Mouse (Mus musculus) ES-E14 (cell line): ENCODE measurements around the gene Tle2.

Source experiments
- CHD2 ChIP-seq: IDR thresholded peaks from 2 replicates; pipeline ENCODE4 v1.6.1; 2014; ENCODE audit warnings: mild to moderate bottlenecking, low read depth, low read length, inconsistent platforms
- HCFC1 ChIP-seq: IDR thresholded peaks from 2 replicates; pipeline ENCODE4 v1.6.1; 2012; ENCODE audit warnings: low read length, inconsistent platforms, borderline replicate concordance; ENCODE audit not compliant: insufficient read depth

DNA sequence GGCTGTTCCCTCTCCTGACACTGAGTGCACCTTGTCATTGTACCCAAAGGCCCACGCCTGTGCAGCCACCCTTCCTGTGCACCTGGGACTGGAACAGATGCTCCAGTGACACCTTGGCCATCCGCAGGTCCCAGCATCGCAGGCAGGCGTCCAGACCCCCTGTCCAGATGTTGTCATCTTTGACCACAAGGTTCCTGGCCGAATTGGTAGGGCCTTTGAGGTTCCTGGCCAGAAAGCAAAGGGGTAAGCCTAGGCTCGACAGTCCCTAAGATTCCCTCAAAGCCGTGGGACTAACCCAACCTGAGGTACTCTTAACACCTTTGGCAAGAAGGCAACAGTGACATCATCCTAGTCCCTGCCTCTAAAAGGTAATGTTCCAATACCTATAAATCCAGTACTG lies 18.3 kb downstream of the Tle2 start:
- no peak for TF ChIP-seq CHD2
- TF ChIP-seq HCFC1: no peak
